Mouse (Mus musculus): Measurements from ENCODE around the gene Myct1.

Myct1 gene

DNA sequence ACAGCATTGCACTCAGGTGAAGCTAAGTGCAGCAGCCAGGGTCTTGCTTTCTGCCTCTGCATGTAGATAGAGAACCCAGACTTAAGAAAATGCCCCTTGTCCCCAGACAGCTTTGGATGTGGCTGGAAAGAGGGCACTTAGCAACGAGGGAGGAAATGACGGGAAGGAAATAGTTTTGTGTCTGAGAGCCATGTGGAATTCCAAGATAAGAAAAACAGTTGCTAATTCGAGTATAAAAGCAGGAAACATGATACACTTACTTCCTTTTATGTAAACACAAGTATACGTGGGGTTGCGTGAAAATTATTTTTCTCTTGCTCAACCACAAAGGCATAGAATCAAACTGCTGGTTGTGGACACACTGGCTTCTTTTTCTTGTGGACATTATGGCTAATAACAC lies at the start of gene Myct1:
TSS of gene Myct1 (plus strand) at position 312 of the 400 bp plus-strand sequence.
- DNase-seq (ENCODE audit: low spot score) = no peak

DNA sequence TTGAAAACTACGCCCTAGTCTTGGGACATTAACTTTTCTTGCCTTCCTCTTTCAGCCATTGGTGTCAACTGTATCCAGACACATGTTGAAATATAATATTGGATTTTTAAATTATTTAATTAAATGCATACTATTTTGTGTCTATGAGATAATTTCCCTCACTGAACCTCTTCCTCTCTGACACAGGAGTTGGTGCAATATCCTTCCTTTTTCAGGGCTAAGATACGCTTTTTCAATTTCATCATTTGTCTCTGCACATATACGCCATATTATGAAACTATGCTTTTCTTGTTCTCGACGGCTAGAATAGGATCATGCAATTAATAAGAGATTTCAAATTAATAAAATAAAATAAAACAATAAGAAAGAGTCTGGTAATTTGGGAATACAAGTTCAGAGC lies 47.1 kb upstream of the Myct1 start:
- DNase-seq (ENCODE audit: low spot score) = no peak

DNA sequence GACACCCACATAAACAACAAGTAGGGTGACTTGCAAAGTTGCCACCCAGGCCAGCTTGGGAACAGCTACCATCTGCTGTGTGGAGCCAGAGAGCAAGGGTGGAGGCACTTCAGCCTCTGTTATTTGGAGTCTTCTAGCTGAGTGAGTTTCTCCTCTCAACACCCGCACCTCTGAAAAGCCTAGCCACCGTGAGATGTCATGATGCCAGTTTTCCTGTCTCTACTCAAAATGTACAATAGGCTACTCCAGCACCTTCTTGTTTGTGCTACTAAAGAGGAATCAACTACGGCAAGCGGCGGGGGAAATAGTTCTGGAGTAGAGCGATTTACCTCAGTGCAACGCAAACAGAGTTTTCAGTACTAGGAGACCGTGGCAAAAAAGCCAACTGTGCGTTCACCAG lies 45.8 kb upstream of the Myct1 start:
- no peak for DNase-seq (ENCODE audit: low spot score)

GRCm38 (mm10) chr10:5548651-5549050 lies 44.9 kb upstream of the Myct1 start:
- no peak for DNase-seq (ENCODE audit: low spot score)

GRCm38 (mm10) chr10:5549871-5550167 lies 43.8 kb upstream of the Myct1 start:
- DNase-seq (ENCODE audit: low spot score) = no peak

DNA sequence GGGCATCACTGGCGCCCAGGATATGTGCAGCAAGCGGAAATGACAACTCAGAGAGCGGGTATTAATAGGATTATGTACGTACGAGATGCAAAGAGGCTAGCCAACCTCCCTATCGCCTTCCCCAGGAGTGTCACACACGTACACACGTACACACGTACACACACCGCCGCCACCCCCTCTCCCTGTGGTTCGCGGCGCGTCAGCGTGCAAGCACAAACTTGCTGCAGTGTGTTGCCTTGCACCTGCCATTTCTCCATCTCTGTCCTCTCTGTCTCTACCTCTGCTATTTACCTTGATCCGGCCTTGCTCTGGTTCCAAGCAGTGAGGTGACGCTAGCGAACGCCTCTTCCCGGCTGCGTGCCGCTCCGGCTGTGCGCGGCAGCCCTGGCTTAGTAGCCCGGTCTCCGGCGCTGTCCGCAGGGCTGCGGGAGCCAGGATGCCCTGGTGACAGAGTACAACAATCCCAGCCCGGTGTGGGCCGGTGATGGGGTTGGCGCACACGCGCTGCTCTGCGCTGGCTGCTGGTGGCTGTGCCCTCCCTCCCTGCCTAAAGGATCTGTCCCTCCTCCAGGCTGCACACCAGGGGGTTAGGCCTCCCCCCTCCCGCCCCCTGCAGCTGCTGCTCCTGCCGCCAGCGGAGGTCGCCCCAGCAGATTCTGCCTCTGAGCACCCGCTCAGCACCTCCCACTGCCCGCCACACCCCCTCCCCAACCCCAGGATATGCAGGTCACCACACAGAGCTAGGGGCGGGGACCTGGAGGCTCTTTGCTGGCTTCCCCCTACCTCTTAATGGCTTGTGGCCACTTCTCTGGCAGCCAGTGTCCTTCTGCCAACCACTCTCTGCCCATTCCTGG lies 43.2 kb upstream of the Myct1 start:
- peak; percentile 54 for DNase-seq (ENCODE audit: low spot score)

DNA sequence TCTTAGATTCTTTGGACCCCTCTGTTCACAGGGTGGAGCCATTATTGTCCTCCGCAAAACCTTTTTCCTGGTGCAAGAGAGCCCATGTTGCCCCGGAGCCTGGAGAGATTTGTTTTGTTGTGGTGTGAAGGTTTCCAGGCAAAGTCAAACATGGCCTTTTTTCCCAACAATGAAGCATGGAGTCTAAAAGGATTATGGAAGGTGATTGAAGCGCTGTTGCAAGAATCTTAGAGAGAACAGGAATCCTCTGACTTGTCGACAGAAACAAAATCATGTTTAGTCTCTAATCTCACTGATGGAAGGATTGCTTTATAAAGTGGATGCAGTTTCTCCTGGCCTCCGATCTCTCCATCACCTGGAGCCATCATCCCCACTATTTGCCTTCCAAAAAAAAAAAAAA lies 42.2 kb upstream of the Myct1 start, which contains the start of gene Syne1:
TSS of gene Syne1 (minus strand) at position 101 of the 400 bp plus-strand sequence.
- no peak for DNase-seq (ENCODE audit: low spot score)

DNA sequence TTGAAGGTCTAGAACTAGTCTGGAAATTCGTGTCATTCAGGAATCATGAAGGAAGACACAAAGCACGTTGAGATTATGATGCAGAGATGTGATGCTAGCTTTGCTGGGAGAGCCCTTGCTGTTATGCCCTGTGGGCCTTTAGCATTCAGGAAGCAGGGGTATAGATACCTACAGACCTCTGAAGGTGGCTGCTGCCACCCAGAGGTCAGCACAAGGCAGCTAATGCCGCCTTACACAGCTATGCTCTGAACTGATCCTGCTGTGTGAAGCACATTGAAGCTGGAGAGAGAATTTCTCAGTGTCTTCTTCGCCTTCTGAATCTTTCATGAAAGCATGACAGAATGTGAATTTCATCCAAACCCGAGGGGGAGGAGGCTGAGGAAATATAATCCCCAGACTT lies 38.6 kb upstream of the Myct1 start:
- DNase-seq (ENCODE audit: low spot score) = no peak

DNA sequence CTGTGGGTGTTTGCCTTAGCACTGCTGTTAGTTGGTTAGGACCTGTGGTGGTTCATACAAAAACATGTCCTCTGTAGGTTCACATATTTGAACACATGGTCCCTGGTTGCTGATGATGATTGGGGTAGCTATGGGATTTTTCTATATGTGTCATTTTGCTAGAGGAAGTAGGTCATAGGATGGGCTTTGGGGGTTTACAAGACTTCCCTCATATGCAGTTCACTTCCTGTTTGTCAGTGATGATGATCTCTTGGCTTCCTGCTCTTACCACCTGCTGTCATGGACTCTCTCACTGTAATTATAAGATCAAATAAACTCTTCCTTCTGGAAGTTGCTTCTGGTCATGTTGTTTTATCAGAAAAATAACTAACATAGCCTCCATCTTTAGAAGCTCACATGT lies 34.8 kb upstream of the Myct1 start:
- DNase-seq (ENCODE audit: low spot score) = no peak

GRCm38 (mm10) chr10:5560526-5560925 lies 33.0 kb upstream of the Myct1 start:
- DNase-seq (ENCODE audit: low spot score) = no peak

DNA sequence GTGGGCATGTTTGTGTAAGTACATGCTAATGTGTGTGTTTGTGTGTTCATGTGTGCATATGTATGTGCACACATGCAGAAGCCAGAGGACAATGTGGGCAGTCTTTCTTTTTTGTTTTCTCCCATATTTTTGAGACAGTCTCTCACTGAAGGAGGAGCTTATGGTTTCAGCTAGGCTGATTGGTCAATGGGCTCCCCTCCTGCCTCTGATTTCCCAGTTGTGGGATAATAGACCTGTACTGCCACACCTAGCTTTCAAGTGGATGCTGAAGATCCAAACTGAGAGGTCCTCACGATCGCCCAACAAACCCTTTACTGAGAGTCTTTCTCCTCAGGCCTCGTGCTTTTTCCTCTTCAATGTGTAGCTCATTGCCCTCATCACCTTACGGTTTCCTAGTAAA lies 31.9 kb upstream of the Myct1 start:
- no peak for DNase-seq (ENCODE audit: low spot score)

DNA sequence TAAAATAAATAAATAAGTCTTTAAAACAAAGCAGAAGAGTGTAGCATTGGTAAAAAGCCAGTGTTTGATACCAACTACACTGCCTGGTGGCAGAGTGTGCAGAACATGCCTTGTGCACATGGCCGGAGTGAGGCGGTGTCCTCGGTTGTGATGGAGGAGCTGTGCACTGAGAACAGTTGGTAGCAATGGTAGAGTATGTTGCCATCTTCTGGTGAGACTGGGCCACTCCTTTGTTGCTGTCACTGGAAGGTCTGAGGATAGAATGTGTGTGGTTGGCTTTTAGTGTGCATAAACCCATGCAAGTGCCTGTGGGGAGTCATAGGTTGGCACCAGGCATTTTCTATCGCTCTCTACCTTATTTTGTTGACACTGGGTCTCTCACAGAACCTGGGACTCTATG lies 24.6 kb upstream of the Myct1 start:
- DNase-seq (ENCODE audit: low spot score) = no peak

- DNase-seq (ENCODE audit: low spot score) = no peak
Observed at GRCm38 (mm10) chr10:5570059-5570458, 23.5 kb upstream of the Myct1 start.

DNA sequence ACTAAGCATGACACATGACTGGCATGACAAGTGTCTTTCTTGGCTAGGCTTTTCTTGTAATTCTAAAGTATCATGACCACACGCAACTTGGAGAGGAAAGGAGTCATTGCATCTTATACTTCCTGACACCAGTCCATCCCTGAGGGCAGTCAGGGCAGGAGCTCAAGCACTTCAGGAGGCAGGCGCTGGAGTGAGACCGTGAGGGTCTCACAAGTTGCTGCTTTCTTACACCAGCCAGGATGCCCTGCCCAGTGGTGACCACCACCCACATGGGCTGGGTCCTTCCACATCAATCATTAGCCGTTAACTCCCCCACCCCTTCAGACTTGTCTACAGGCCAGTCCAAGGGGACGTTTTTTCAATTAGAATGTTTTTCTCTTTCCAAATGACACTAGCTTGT lies 22.2 kb upstream of the Myct1 start:
- DNase-seq (ENCODE audit: low spot score) = no peak

- no peak for DNase-seq (ENCODE audit: low spot score)
Observed at GRCm38 (mm10) chr10:5573328-5573727, 20.2 kb upstream of the Myct1 start.

GRCm38 (mm10) chr10:5591061-5591460 lies 2.5 kb upstream of the Myct1 start:
- DNase-seq (ENCODE audit: low spot score) = no peak

- no peak for DNase-seq (ENCODE audit: low spot score)
Observed at GRCm38 (mm10) chr10:5591996-5592395, 1.6 kb upstream of the Myct1 start.

- no peak for DNase-seq (ENCODE audit: low spot score)
Observed at GRCm38 (mm10) chr10:5594457-5594856, 882 bp downstream of the Myct1 start.

GRCm38 (mm10) chr10:5596559-5596958 lies 3.0 kb downstream of the Myct1 start:
- no peak for DNase-seq (ENCODE audit: low spot score)

DNA sequence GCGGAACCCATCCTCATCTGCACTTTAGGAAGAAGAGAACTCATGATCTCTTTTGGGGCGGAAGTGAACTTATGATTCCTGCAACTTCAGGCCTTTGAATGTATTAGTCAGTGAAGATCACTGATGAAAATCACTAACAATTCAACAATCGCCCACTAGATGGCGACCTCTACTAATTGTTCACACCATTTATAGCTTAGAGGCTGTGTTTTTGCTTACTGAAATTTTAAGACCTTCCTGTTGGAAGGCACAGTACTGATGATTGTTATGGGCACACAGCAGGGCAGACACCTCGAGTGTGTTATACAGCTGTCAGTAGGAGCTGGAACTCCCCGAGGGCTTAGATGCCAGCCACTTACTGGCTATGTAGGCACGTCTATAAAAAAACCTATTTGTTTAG lies 6.5 kb downstream of the Myct1 start:
- peak; percentile 71 for DNase-seq (ENCODE audit: low spot score)

DNA sequence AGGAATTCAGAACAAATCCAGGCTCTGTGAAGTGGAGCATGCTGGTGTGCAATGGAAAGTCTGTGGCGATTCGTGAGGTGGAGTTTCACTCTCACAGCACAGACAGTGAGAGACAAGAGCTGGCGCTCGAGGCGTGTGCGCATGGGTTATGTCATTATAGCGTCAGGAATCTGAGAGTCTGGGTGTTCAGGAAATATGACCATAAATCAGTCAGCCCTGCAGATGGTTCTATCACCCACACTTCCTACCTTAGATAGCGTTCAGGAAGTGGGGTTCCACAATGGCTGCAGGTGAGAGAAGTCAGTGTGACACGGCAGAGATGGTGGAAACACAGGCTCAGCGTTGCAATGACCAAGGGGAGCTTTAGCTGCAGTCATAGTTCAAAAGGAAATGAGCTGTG lies 9.9 kb downstream of the Myct1 start:
- no peak for DNase-seq (ENCODE audit: low spot score)

DNA sequence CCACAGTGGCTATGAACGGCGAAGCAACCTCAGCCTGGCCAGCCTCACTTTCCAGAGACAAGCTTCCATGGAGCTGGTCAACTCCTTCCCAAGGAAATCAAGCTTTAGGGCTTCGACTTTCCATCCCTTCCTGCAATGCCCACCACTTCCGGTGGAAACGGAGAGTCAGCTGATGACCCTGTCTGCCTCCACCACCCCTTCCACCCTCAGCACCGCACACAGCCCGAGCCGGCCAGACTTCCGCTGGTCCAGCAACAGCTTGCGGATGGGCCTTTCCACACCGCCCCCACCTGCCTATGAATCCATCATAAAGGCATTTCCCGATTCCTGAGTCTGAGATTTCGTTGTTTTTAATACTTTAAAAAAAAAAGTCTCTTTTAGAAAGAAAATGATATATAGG lies 10.8 kb downstream of the Myct1 start:
- DNase-seq (ENCODE audit: low spot score) = no peak

- no peak for DNase-seq (ENCODE audit: low spot score)
Observed at GRCm38 (mm10) chr10:5608874-5609273, 15.3 kb downstream of the Myct1 start.

All from testis, postnatal 10 days (tissue).